In genomic region chr1:55500981-55501682, GRCm38 (mm10) we compare ENCODE assay signal across 13 mouse cellular contexts.
DNase-seq lines count a peak whose midpoint lies in the region; ATAC-seq and TF ChIP-seq lines count a peak whose summit lies in the region.
"Had no signal": no experiment of that assay in that cellular context is flagged by ENCODE, and none has a peak within 500 bp of the region (broad histone marks: within the 10 kb centered on the region; RNA-seq: fewer than 3 reads in every experiment).

No protein-coding gene starts in this region.

- WGBS in hindbrain, embryonic 13.5 days: 67% methylated on average over 2 of the region's 2 CpGs
- WGBS in neural tube, embryonic 14.5 days: 60% methylated on average over 2 of the region's 2 CpGs

- no peak overlapping the region for H3K4me3 ChIP-seq in layer of hippocampus, adult 2 months
- no peak overlapping the region for H3K4me3 ChIP-seq in hindbrain, embryonic 13.5 days
- no peak overlapping the region for H3K4me3 ChIP-seq in neural tube, embryonic 14.5 days (ENCODE audit: low read depth, low read length)
- H3K4me3 ChIP-seq: heart, embryonic 15.5 days had no signal

- no peak for DNase-seq in layer of hippocampus, adult 2 months (ENCODE audit: low spot score in 2 of 2)
- no peak for DNase-seq in layer of hippocampus, adult 8-10 months (ENCODE audit: low spot score in 2 of 2)
- DNase-seq in fibroblast of lung, adult 2 months (ENCODE audit: low read depth): peak; percentile 21
- no peak for DNase-seq in right cerebral cortex, postnatal 10 days (ENCODE audit: low spot score in 2 of 2)
- DNase-seq in embryo, embryonic 9.5 days (ENCODE audit: extremely low spot score): no peak
- DNase-seq: cerebellum, postnatal 25 days; kidney, adult 2 months; liver, postnatal 0 days; right cerebral cortex, adult 18-20 months had no signal

- H3K27ac ChIP-seq in layer of hippocampus, adult 2 months: peak overlapping the region; percentile 63
- H3K27ac ChIP-seq in hindbrain, embryonic 13.5 days: peak overlapping the region; percentile 66
- H3K27ac ChIP-seq in neural tube, embryonic 14.5 days (ENCODE audit: low read depth, low read length): no peak overlapping the region
- H3K27ac ChIP-seq: heart, embryonic 15.5 days had no signal

- no peaks in the 10 kb centered on the region for H3K36me3 ChIP-seq in hindbrain, embryonic 13.5 days
- H3K36me3 ChIP-seq in neural tube, embryonic 14.5 days (ENCODE audit: control insufficient read depth, insufficient read depth, low read length): no peaks in the 10 kb centered on the region
- H3K36me3 ChIP-seq: heart, embryonic 15.5 days had no signal

- H3K4me2 ChIP-seq in hindbrain, embryonic 13.5 days: no peak overlapping the region
- no peak overlapping the region for H3K4me2 ChIP-seq in neural tube, embryonic 14.5 days (ENCODE audit: low read depth, low read length)
- H3K4me2 ChIP-seq: heart, embryonic 15.5 days had no signal

- H3K4me1 ChIP-seq in hindbrain, embryonic 13.5 days (replicated peaks): peaks cover 5% of the 10 kb centered on the region
- peaks cover 4% of the 10 kb centered on the region; the same call in 1 of the 2 replicates for H3K4me1 ChIP-seq in neural tube, embryonic 14.5 days (ENCODE audit: control insufficient read depth, insufficient read depth, low read length)
- H3K4me1 ChIP-seq: heart, embryonic 15.5 days had no signal

- H3K9me3 ChIP-seq in hindbrain, embryonic 13.5 days: no peaks in the 10 kb centered on the region
- no peaks in the 10 kb centered on the region for H3K9me3 ChIP-seq in neural tube, embryonic 14.5 days (ENCODE audit: control insufficient read depth, low read length)
- H3K9me3 ChIP-seq: heart, embryonic 15.5 days had no signal

- H3K9ac ChIP-seq in hindbrain, embryonic 13.5 days: no peak overlapping the region
- H3K9ac ChIP-seq in neural tube, embryonic 14.5 days (replicated peaks; ENCODE audit: low read depth, low read length): no peak overlapping the region
- H3K9ac ChIP-seq: heart, embryonic 15.5 days; liver, postnatal 0 days had no signal

- TF ChIP-seq CTCF in layer of hippocampus, adult 2 months (conservative IDR thresholded peaks at IDR 0.05): no peak

- H3K27me3 ChIP-seq in hindbrain, embryonic 13.5 days: no peaks in the 10 kb centered on the region
- H3K27me3 ChIP-seq in neural tube, embryonic 14.5 days (ENCODE audit: control insufficient read depth, insufficient read depth, low read length): no peaks in the 10 kb centered on the region
- H3K27me3 ChIP-seq: heart, embryonic 15.5 days had no signal

- ATAC-seq in hindbrain, embryonic 13.5 days (ENCODE audit: low FRiP score): peak; percentile 80
- peak; percentile 60 for ATAC-seq in neural tube, embryonic 14.5 days (ENCODE audit: low read depth)
- ATAC-seq: CD4-positive, CD25-positive, alpha-beta regulatory T cell, adult 4 months; liver, postnatal 0 days had no signal
